Mouse (Mus musculus) heart, adult 18-20 months (tissue): Measurements from ENCODE around the gene Fgf23. TPM values are rescaled to one million over a fixed set of nuclear protein-coding genes. Genes with fewer than 3 reads are reported as not detected.

Experiments used
- DNase-seq, 2 experiments: peaks; one replicate each; pipeline ENCODE4 v3.0.0; 2021 to 2022; ENCODE audit warnings: mixed read lengths in 1 of 2
- total RNA-seq, 2 experiments: library from RNA; stranded (reverse); gene quantifications; 2 replicates each; pipeline ENCODE4 v1.2.3; 2021

Gene Fgf23
- total RNA-seq, 2 experiments from 2014 or later, result not detected

DNA sequence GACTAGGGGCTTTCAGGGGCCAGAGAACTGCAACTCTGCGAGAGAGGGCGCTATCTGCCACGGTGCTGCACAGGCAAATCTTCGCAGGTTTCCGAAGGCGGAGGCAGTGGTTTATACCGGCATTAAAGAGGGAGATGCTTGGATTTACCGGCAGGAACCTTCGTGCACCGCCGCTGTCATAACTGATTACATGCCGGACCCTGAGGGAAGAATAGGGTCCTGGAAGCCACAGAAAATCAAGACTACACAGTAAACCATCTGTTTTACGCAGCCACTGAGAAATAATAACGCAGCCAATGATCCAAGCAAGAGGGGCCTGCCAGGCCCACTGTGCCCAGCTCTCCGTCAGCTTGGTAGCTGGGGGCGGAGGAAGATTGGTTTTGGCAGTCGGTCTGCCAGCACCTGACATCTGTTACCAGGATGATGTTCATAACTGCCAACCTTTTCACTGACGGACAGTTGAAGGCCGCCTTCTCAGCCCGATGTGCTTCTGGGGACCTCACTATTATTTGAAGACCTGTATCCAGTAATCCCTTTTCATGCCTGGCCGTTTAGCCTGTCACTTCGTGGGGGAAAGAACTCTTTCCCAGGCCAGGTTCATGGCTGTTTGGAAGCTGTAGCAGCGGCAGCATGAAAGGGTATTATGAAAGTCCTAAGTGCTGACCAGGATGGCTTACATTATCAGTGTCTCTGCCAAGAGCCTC lies 42.2 kb downstream of the Fgf23 start:
- DNase-seq, result no peak

DNA sequence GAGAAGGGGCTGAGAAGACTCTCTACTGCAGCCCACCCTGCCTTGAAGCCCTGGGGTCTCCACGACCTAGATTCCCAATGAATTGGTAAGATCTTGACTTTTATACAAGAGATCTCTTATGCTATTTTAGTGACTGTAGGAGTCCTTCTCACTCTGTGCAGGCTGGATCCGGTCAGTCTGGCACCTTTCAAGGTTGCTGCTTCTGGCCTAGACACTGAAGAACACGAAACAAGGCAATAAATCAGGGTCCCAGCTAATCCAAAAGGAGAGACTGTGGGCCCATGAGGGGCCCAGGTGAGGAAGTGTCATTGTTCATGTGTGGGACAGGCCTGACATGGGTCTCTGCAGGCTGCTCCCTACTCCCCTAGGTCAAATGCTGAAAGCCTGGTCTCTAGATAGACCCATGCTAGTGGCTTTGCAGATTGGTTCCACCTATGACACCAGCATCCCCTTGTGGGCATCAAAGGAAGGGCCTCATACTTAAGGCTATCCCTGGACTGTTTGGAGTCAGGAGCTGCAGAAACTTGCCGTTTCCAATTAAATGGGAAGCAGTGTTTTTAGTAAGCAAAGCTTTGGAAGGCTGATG lies 49.6 kb downstream of the Fgf23 start:
- peak in 1 of 2 experiments; percentile 47 for DNase-seq

DNA sequence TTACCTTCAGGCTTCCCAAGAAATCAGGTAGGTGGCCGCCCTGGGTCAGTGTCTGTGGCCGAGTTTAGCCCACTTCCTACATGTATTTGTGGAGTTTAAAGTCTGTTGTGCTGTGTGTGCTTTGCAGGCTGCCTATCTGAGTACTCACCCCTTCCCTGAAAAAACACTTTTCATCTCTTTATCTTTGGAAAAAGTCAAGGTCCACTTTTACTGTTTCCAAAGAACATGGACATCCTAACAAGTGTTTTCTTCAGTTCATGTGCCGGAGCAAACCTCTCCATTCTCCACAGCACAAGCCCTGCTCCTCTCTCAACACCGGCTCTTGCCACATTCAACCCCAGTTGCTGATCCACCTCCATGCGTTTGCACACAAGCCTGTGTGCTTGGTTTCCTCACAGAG lies 50.3 kb downstream of the Fgf23 start:
- no peak for DNase-seq

DNA sequence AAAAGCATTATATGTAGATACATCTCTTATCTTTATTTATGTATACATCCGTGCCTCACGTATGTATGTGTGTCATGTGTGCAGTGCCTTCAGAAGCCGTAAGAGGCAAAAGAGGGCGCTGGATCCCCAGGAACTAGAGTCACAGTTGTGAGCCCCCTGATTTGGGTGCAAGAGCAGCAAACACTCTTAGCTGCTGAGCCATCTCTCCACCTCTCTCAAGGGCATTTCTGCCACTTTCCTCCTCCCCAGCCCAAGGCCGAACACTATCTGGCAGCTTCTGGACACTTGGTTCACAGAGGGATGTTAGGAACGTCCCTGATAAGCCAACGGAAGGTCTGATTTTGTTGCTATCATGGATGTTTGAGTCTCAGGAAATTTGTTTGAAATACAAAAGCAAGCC lies 50.8 kb downstream of the Fgf23 start:
- no peak for DNase-seq

DNA sequence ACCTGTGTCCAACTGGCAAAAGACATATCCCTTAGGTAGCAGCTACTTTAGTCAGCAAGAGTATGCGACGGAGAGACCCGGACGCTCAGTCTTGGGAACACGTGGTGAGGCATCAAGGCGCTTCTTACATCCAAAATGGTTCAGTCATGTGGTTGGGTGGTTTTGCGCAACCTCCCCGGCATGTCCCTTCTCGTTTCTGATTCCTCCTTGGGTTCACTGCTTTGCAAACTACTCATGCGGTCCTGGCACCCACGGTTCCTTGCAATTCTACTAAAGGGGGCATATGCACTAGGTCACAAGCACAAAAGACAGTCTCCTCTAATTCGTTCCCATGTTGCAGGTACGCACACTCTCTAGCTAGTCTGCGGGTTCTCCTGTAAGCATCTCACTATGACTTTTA lies 57.0 kb downstream of the Fgf23 start:
- DNase-seq, result no peak

DNA sequence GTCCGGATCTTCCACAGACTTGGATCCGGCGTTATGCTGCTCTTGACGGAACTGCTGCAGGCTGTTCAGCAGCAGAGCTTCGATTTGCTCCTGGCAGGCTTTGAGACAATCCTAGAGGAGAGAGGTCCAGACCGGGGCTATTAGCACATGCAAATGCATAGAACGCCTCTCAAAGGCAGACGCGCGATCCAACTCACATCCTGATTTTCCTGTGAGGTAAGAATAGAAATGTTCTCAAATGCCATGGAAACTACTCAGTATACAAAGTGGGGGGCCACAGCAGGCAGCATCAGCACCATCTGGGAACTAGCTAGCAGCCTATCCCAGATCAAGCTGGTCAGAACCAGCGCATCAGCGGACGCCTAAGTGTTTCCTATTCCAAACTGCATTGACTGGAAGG lies 57.7 kb downstream of the Fgf23 start:
- no peak for DNase-seq

Other genes starting within 250 kb of the Fgf23 start
- 100 to 1,000 TPM; 764 to 782 TPM for gene Ndufa9, start 223.8 kb upstream of the Fgf23 start, total RNA-seq
- gene Akap3, start 219.8 kb upstream of the Fgf23 start, total RNA-seq, result not detected
- gene Dyrk4, start 151.1 kb upstream of the Fgf23 start, total RNA-seq, result not detected
- gene Rad51ap1, start 133.3 kb upstream of the Fgf23 start, total RNA-seq, result under 1 TPM; 0.65 to 0.82 TPM
- gene D6Wsu163e, start 132.9 kb upstream of the Fgf23 start, total RNA-seq, result 10 to 100 TPM; 11.2 to 13.9 TPM
- gene Fgf6, start 57.3 kb upstream of the Fgf23 start, total RNA-seq, result under 1 TPM; 0.57 to 0.77 TPM
- 10 to 100 TPM; 45.3 to 63.0 TPM for gene Tigar, start 36.7 kb downstream of the Fgf23 start, total RNA-seq
- gene Ccnd2, start 79.3 kb downstream of the Fgf23 start, total RNA-seq, result 100 to 1,000 TPM; 161 to 164 TPM